Mouse (Mus musculus) kidney, embryonic 14.5 days (tissue): ENCODE results near the gene Mertk. TPM values are rescaled to one million over a fixed set of nuclear protein-coding genes. Genes with fewer than 3 reads are reported as not detected.

Experiments
- ATAC-seq: fragments of 200-750 bp; cut with Nextera tagmentation; 2 replicates; pipeline ENCODE4 v1.8.0; 2017; ENCODE audit warnings: moderate number of reproducible peaks, mild to moderate bottlenecking, moderate TSS enrichment, moderate library complexity; ENCODE audit not compliant: low FRiP score, low TSS enrichment
- H3K27ac ChIP-seq: fragments of 300-500 bp; sonication (generic); 2 replicates; pipeline ENCODE4 v1.5.1; 2014; ENCODE audit warnings: low read depth, mild to moderate bottlenecking, low read length, moderate library complexity, mixed read lengths
- H3K27me3 ChIP-seq: fragments of 300-500 bp; sonication (generic); 2 replicates; pipeline ENCODE4 v1.6.1; 2014; ENCODE audit warnings: mild to moderate bottlenecking, low read length; ENCODE audit not compliant: control insufficient read depth, insufficient read depth
- H3K36me3 ChIP-seq: fragments of 300-500 bp; sonication (generic); 2 replicates; pipeline ENCODE4 v1.6.1; 2014; ENCODE audit warnings: low read length, mixed read lengths; ENCODE audit not compliant: control insufficient read depth, insufficient read depth
- H3K4me1 ChIP-seq: fragments of 300-500 bp; sonication (generic); 2 replicates; pipeline ENCODE4 v1.6.1; 2014; ENCODE audit warnings: low read length, mixed read lengths; ENCODE audit not compliant: control insufficient read depth, insufficient read depth
- H3K4me2 ChIP-seq: fragments of 300-500 bp; sonication (generic); replicated peaks from 2 replicates; pipeline ENCODE4 v1.6.1; 2014; ENCODE audit warnings: low read depth, mild to moderate bottlenecking, low read length
- H3K4me3 ChIP-seq: fragments of 300-500 bp; sonication (generic); 2 replicates; pipeline ENCODE4 v1.5.1; 2014; ENCODE audit warnings: mild to moderate bottlenecking, low read length
- H3K9ac ChIP-seq: fragments of 300-500 bp; sonication (generic); 2 replicates; pipeline ENCODE4 v1.6.1; 2014; ENCODE audit warnings: low read depth, mild to moderate bottlenecking, low read length, moderate library complexity
- H3K9me3 ChIP-seq: fragments of 300-500 bp; sonication (generic); 2 replicates; pipeline ENCODE4 v1.6.1; 2016; ENCODE audit warnings: low read length; ENCODE audit not compliant: control insufficient read depth
- WGBS: fragments of 180-500 bp; shearing (Covaris S2); extraction: QIAGEN DNeasy Blood & Tissue Kit; methylation state at CpG from one replicate; pipeline ENCODE4 v1.1.7; 2014; 5-methylcytosine and 5-hydroxymethylcytosine counted together
- polyA plus RNA-seq: library from polyadenylated mRNA; unstranded; fragments of >200 nt; fragmentation: Nextera tagmentation; extraction: Ambion mirVana; gene quantifications from 2 replicates; pipeline ENCODE4 v1.2.1, GENCODE M21; 2014

Gene Mertk
- polyA plus RNA-seq, 1 experiment from 2014 or later, result 10.3 TPM

GRCm38 (mm10) chr2:128768545-128769247, 69.9 kb downstream of the Mertk start:
- Histone ChIP-seq H3K36me3 (peaks cover 3% of the 10 kb centered on the region; the same call in 1 of the 2 replicates), H3K27me3 (no peaks in the 10 kb centered on the region), H3K4me3 (no peak overlapping the region), H3K9me3 (no peaks in the 10 kb centered on the region), H3K4me1 (no peaks in the 10 kb centered on the region), H3K9ac (no peak overlapping the region), H3K27ac (no peak overlapping the region), H3K4me2 (no peak overlapping the region)
- WGBS, result 85% methylated on average over 4 of the region's 4 CpGs
- ATAC-seq, result no peak

- no peaks in the 10 kb centered on the region for H3K9me3 ChIP-seq
- H3K4me3 ChIP-seq, result no peak overlapping the region
- H3K27ac ChIP-seq, result no peak overlapping the region
- H3K4me1 ChIP-seq, result no peaks in the 10 kb centered on the region
- no peak overlapping the region for H3K4me2 ChIP-seq
- no peaks in the 10 kb centered on the region for H3K27me3 ChIP-seq
- 89% methylated on average over 6 of the region's 6 CpGs for WGBS
- H3K9ac ChIP-seq, result no peak overlapping the region
- ATAC-seq, result no peak
- peaks cover 3% of the 10 kb centered on the region; the same call in 1 of the 2 replicates for H3K36me3 ChIP-seq
Observed at GRCm38 (mm10) chr2:128770557-128770956, 71.8 kb downstream of the Mertk start.

GRCm38 (mm10) chr2:128771048-128771447, 72.3 kb downstream of the Mertk start:
- Histone ChIP-seq H3K4me3 (no peak overlapping the region), H3K27ac (no peak overlapping the region), H3K9me3 (no peaks in the 10 kb centered on the region), H3K4me2 (no peak overlapping the region), H3K4me1 (no peaks in the 10 kb centered on the region), H3K36me3 (peaks cover 3% of the 10 kb centered on the region; the same call in 1 of the 2 replicates), H3K27me3 (no peaks in the 10 kb centered on the region), H3K9ac (no peak overlapping the region)
- WGBS, result 87% methylated on average over 4 of the region's 4 CpGs
- no peak for ATAC-seq

GRCm38 (mm10) chr2:128771750-128772338, 73.1 kb downstream of the Mertk start:
- Histone ChIP-seq H3K4me3 (no peak overlapping the region), H3K4me2 (no peak overlapping the region), H3K9me3 (no peaks in the 10 kb centered on the region), H3K4me1 (no peaks in the 10 kb centered on the region), H3K9ac (no peak overlapping the region), H3K27me3 (no peaks in the 10 kb centered on the region), H3K36me3 (peaks cover 3% of the 10 kb centered on the region; the same call in 1 of the 2 replicates), H3K27ac (no peak overlapping the region)
- 93% methylated on average over 7 of the region's 7 CpGs for WGBS
- no peak for ATAC-seq

GRCm38 (mm10) chr2:128782231-128782630, 83.5 kb downstream of the Mertk start:
- Histone ChIP-seq H3K36me3 (peaks cover 8% of the 10 kb centered on the region; the same call in 1 of the 2 replicates), H3K27me3 (no peaks in the 10 kb centered on the region), H3K9ac (no peak overlapping the region), H3K4me3 (no peak overlapping the region), H3K27ac (no peak overlapping the region), H3K9me3 (no peaks in the 10 kb centered on the region), H3K4me1 (no peaks in the 10 kb centered on the region), H3K4me2 (no peak overlapping the region)
- no peak for ATAC-seq
- 91% methylated on average over 5 of the region's 5 CpGs for WGBS

GRCm38 (mm10) chr2:128783660-128784345, 85.0 kb downstream of the Mertk start:
- Histone ChIP-seq H3K9ac (no peak overlapping the region), H3K27me3 (no peaks in the 10 kb centered on the region), H3K9me3 (no peaks in the 10 kb centered on the region), H3K36me3 (peaks cover 9% of the 10 kb centered on the region; the same call in 1 of the 2 replicates), H3K4me3 (no peak overlapping the region), H3K4me1 (no peaks in the 10 kb centered on the region), H3K4me2 (no peak overlapping the region), H3K27ac (no peak overlapping the region)
- WGBS, result 69% methylated on average over 10 of the region's 10 CpGs
- ATAC-seq, result no peak

- Histone ChIP-seq H3K27ac (no peak overlapping the region), H3K4me1 (no peaks in the 10 kb centered on the region), H3K27me3 (no peaks in the 10 kb centered on the region), H3K36me3 (peaks cover 9% of the 10 kb centered on the region; the same call in 1 of the 2 replicates), H3K4me2 (no peak overlapping the region), H3K9ac (no peak overlapping the region), H3K9me3 (no peaks in the 10 kb centered on the region), H3K4me3 (no peak overlapping the region)
- ATAC-seq, result no peak
- 93% methylated on average over 7 of the region's 7 CpGs for WGBS
Observed at GRCm38 (mm10) chr2:128784814-128785213, 86.1 kb downstream of the Mertk start.

- Histone ChIP-seq H3K4me3 (no peak overlapping the region), H3K9ac (no peak overlapping the region), H3K27me3 (no peaks in the 10 kb centered on the region), H3K4me1 (no peaks in the 10 kb centered on the region), H3K4me2 (no peak overlapping the region), H3K27ac (no peak overlapping the region), H3K36me3 (peaks cover 16% of the 10 kb centered on the region; the same call in 1 of the 2 replicates), H3K9me3 (no peaks in the 10 kb centered on the region)
- no peak for ATAC-seq
- 85% methylated on average over 5 of the region's 5 CpGs for WGBS
Observed at GRCm38 (mm10) chr2:128786341-128786740, 87.6 kb downstream of the Mertk start.

- Histone ChIP-seq H3K9me3 (no peaks in the 10 kb centered on the region), H3K9ac (no peak overlapping the region)
- WGBS, result 58% methylated on average over 1 of the region's 1 CpGs
Observed at GRCm38 (mm10) chr2:128786795-128787194, 88.0 kb downstream of the Mertk start.

More at GRCm38 (mm10) chr2:128786795-128787194, 88.0 kb downstream of the Mertk start:
- no peaks in the 10 kb centered on the region for H3K4me1 ChIP-seq
- H3K4me3 ChIP-seq, result no peak overlapping the region
- no peak overlapping the region for H3K4me2 ChIP-seq
- H3K27me3 ChIP-seq, result no peaks in the 10 kb centered on the region
- no peak for ATAC-seq
- no peak overlapping the region for H3K27ac ChIP-seq
- peaks cover 16% of the 10 kb centered on the region; the same call in 1 of the 2 replicates for H3K36me3 ChIP-seq
